Mouse (Mus musculus) spleen, adult 2 months (tissue): ENCODE results near the gene Slc37a3.

Experiments used
- CTCF ChIP-seq: fragments of 200-500 bp; IDR thresholded peaks from 2 replicates; pipeline ENCODE4 v1.5.1; 2011; ENCODE audit warnings: mild to moderate bottlenecking, inconsistent platforms; ENCODE audit not compliant: insufficient read depth, insufficient read length, insufficient replicate concordance; ENCODE audit errors: extremely low read depth
- POLR2A ChIP-seq: fragments of 200-500 bp; IDR thresholded peaks from 2 replicates; pipeline ENCODE4 v1.6.1; 2011; ENCODE audit warnings: low read depth, low read length, inconsistent platforms

- TF ChIP-seq POLR2A (no peak), CTCF (no peak)
These were observed 81.0 kb downstream of the Slc37a3 start for GRCm38 (mm10) chr6:39296474-39296873.
